Mouse (Mus musculus) left cerebral cortex, postnatal 25 days (tissue): Measurements from ENCODE around the gene Fscn1. TPM values are rescaled to one million over a fixed set of nuclear protein-coding genes. Genes with fewer than 3 reads are reported as not detected.

Experiments
- DNase-seq, 2 experiments: peaks; one replicate each; pipeline ENCODE4 v3.0.0; 2022; ENCODE audit warnings: low spot score in 2 of 2, mixed read lengths in 1 of 2
- intact Hi-C: fragments of 180-260 bp; cut with DNase I; formaldehyde crosslinking; loops from one replicate; pipeline ENCODE4 v1.15.1; 2025
- total RNA-seq, 2 experiments: library from RNA; stranded (reverse); gene quantifications; 2 replicates each; pipeline ENCODE4 v1.2.3; 2021

Fscn1 gene
- total RNA-seq = 100 to 1,000 TPM; 384 to 450 TPM

DNA sequence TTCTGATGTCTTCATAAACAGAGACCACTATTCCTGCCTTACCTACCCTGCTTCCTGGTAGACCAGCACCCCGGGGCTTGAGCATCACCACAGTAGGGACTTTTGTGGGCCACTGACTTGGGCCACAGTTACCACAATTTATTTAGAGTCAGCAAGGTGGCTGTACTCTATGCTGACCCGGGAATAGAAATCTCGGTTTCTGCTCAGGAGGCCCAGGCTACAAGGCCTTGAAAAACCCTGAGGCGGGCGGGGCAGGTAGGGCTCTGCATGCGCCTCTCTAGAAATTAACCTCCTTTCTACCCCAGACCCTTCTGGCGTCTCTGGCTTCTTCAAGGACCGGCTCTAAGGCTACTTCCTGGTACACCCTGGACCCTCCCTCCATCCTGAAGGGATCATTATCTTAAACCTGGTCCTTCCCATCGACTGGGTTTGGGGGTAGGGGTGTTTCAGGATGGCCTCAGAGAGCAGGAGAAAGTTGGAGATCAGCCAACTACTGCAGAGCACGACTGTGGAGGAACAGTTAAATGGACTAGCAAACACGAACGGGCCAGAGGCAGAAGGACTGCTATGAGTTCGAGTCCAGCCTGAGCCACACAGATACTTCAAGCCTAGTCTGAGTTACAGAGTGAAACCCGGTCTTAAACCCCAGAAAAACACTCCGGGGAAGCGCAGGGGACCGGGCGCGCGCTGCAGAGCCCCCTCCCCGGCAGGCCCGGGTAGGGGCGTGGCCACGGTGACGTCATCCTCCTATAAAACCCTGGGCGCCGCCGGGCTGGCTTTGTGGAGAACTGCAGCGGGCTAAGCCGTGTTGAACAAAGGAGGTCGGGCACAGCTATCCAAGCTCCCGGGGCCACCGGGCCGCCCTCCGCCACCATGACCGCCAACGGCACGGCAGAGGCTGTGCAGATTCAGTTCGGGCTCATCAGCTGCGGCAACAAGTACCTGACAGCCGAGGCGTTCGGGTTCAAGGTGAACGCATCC, at the start of gene Fscn1:
Fscn1 (plus strand) TSS at position 768 of the 981 bp plus-strand sequence.
- intact Hi-C loops = loop anchor here (2.0 to 10.0 kb wide), 3 partner anchors 21 to 515 kb away; no protein-coding TSS in a partner anchor
- DNase-seq = peak; percentile 91 to 93

DNA sequence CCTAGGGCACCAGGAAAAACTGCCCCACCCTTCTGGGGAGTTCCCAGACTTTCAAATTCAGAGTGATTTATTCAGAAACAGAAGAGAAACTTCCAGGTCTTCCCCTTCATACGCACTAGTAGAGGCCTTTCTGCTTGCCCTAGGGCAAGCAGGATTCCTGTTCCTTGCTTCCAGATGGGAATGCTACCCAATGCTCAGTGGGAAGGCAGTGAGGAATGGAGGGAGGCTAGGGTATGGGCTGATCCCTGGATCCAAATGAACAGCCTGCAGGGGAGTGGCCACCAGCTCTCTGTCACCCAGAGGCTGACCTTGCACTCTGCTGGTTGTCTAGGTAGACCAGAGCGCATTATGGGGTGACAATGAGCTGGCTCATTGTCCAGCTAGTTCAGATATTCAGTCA, 48.5 kb upstream of the Fscn1 start:
- intact Hi-C loops = no loop called here
- DNase-seq = no peak

DNA sequence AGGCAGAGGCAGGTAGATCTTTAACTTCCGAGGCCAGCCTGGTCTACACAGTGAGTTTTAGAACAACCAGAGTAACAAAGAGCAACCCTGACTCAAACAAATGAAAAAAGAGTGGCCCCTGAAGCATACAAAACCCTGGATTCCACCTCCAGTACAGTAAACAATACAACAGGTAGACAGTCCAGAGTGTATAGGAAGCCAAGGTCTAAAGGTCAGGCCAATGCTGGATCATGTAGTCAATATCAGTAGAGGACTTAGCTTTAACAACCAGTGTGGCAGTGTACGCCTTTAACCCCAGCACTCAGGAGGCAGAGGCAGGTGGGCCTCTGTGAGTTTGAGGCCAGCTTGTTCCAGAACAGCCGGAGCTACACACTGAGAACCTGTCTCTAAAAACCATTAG, 47.8 kb upstream of the Fscn1 start:
- no peak for DNase-seq
- intact Hi-C loops = no loop called here

DNA sequence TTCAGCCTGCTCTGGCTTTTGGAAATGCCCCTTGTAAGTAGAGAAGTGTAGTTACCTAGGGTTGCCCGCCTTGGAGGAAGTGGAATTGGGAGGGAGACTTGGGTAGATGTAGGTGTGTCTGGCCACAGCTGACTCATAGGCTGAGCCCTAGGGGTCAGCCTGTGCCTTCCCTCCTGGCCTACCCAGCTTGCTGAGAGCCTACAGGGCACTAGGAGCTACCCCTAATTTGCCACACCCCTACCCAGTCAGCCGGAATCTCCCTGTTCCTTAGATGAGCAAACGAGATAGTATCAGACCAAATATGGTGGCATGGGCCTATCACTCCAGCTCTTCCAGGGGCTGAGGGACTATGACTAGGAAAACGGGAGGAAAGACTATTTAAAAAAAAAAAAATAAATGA, 47.4 kb upstream of the Fscn1 start:
- intact Hi-C loops = no loop called here
- DNase-seq = no peak

DNA sequence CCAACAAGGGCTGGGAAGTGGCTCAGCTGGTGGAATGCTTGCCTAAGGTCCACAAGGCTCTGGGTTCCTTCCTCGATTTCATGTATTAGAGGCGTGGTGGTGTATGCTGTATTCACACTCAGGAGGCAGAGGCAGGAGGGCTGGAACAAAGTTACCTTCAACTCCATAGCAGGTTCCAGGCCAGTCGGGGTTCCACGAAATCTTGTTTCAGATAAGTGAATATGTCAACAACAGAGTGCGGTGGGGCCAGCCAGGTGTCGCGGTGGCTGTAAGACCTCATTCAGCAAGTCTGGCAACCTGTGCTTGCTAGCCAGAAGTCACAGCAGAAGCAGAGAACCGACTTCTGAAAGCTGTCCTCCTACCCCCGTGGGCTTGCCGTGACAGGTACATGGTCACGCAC, 44.9 kb upstream of the Fscn1 start:
- intact Hi-C loops = no loop called here
- no peak for DNase-seq

DNA sequence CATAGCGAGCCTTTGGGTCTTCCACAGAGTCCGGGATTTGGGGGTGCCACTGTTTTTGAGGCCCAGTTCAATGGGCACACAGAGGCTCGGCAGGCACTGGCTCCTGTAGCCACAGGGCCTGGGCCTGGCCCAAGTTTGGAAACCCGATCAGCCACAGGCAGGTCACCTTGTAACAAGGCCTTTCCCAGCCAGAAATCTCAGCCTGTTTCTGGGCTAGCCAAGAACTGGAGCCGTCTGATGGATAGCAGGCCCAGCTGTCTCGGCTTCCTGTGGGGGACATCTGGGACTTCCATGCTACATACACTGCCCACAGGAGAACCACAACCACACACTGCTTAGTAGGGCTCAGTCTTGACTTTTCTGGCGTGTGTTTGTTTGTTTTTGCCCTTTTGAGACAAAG, 43.5 kb upstream of the Fscn1 start:
- intact Hi-C loops = no loop called here

DNA sequence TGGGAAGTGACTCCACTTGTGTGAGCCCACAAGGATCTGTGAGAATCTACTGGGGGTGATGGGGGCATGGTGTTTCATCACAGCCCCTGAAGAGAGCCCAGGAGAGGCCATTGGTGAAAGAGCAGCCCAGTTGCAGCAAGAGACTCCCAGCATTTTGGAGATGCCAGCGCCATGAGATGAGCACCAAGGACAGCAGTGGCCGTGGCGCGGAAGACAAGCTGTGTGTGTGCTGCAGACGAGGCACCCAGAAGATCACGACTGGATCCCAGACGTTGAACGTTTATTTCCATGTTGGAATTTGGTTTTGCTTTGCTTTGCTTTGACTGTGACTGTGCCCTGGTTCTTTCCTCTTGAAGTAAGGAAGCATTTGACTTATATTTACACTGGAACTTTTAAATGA, 42.7 kb upstream of the Fscn1 start:
- intact Hi-C loops = no loop called here
- no peak for DNase-seq

More for the DNA sequence above, 43.5 kb upstream of the Fscn1 start:
- DNase-seq = no peak

DNA sequence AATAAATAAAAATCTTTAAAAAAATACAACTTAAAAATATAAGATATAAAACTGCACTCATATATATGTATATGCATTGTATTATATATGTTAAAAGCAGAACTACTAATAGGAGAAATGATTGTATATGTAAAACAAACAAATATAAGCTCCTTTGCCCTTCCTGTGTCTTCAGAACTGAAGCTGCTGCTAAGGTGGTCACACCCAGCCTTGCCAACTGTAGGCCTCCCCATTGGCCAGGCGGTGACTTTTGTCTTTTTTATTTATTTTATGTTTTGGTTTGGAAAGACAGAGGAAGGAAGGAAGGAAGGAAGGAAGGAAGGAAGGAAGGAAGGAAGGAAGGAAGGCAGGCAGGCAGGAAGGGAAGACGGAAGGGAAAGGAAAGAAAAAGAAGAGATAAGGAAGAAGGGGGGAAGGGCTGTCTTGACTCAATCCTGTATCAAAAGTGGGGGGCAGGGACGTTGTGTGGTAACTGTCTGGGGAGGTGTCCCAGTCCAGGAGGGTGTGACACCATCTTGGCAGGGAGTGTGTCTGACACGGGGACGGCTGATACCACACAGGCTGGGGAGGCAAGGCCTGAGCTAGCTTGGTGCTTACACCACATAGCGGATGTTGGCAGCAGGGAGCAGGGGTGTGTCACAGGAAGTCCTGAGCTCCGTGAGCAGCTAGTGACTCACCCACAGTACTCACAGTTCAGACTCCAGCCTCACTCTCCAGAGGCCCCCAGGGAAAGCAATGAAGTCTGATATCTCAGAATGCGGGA, 39.7 kb upstream of the Fscn1 start:
- DNase-seq = peak in 1 of 2 experiments; percentile 16

DNA sequence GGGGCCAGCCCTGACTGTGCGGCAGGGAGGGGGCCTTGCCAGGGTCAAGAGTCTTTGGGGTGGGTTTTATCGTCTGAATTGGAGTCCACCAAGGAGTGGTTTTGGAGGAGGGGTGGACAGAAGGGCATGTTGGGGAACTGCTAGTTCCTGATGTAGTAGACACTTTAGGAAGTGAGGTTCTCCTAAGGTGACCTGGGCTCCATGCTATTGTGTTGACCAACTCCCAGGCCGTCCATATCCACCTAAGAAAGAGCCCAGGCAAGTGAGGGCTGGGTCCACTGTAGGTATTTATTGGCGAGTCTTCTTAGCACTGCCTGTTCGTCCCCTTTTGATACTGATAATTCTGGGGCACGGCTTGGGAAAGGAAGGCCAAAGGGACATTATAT, 39.1 kb upstream of the Fscn1 start:
- DNase-seq = no peak
- intact Hi-C loops = no loop called here

More for the DNA sequence above, 39.7 kb upstream of the Fscn1 start:
- intact Hi-C loops = no loop called here

DNA sequence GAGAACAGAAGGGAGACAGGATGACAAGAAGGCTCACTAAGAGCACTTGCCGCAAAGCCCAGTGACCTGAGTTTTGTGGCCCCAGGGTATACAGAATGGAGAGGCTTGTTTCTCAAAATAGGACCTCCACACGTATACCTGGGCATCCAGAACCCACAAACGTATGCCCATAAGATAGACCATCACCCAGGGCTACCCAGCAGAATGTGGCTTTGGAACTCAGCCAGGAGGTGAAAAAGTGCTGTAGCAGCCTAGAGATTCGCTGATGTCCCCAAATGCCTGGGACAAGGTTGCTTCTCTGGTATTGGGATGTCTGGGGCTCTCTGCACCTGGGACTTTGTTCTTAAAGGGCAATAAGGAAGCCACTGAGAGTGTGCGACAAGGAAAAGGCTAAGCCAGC, 37.9 kb upstream of the Fscn1 start:
- intact Hi-C loops = no loop called here
- no peak for DNase-seq

DNA sequence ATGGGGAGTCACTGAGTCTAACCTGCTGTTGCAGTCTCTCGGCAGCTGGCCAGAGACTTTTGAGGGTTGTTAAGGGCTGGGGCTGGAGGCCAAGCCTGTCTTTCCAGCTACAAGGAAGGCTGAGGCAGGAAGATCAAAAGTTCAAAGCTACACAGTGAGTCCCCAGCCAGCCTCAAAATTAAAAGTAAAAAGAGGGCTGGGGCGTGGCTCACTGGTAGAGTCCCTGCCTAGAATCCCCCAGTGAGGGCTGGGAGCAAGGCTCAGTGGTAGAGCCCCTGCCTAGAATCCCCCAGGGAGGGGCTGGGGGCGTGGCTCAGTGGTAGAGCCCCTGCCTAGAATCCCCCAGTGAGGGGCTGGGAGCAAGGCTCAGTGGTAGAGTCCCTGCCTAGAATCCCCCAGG, 36.4 kb upstream of the Fscn1 start:
- DNase-seq = no peak
- intact Hi-C loops = no loop called here

DNA sequence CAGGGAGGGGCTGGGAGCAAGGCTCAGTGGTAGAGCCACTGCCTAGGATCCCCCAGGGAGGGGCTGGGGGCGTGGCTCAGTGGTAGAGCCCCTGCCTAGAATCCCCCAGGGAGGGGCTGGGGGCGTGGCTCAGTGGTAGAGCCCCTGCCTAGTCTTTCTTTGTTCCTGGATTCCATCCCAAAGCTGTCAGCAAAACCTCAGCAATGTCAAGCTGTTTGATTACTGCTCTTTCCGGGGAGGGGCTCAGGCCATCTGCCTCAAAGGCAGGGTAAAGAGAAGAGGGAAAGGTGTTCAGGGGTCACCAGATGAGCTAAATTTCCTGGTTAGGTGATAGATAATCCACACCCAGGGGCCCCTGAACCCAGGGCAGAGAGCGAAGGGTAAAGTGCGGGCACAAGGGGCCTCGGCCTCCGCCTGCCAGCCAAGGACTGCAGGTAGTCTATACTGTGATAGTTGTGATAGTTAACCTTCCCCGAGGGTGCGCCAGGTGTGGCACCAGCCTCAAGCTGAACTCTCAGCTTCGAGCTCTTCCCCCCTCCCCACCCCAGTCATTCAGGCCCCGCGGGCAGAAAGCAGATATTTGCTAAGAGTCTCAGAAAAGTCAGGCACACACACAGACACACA, 35.7 kb upstream of the Fscn1 start:
- intact Hi-C loops = no loop called here
- no peak for DNase-seq

DNA sequence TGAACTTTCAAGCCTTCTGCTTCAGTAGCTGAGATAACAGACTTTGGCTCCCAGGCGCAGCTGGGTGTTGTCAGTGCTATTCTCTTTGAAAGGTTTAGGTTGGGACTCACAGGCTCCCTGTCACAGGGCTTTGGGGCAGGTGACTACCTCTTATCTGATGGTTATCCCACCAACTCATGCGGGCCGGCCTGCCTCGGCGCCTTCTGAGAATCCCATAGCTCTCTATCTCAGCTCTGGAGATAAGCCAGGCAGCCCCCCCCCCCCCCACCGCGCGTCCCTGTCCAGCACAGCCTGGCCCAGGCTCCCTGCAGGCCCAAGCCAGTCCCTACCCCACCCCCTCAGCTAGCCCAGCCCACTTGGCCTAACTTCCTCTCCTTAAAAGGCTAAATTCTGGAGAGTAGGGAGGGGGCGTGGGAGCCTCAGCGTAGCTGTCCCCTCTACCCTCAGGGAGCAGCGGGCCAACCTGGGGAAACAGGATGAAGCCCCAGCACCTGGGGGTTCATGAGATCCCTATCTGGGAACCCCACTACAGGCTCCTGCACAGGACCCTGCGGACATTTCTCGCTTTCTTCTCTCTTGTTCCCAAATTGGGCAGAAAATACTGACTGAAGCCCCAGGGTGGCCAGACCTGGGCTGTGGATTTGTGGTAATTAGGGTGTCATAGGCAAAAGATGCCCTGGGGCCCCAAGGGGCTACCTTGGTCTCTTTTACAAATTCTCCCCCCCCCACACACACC, 33.8 kb upstream of the Fscn1 start:
- DNase-seq = no peak
- intact Hi-C loops = no loop called here

DNA sequence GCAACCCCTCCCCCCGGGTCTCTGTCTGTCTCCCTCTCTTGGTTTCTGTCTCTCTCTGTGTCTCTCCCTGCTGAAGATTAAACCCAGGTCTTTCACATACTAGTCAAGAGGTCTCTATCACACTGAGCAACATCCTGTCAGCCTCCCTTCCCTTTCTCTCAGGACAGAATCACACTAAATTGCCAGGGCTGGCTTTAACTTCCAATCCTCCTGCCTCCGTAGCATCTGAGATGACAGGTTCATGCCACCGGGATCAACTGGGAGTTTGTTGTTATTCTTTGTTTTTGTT, 33.3 kb upstream of the Fscn1 start:
- intact Hi-C loops = no loop called here
- no peak for DNase-seq

DNA sequence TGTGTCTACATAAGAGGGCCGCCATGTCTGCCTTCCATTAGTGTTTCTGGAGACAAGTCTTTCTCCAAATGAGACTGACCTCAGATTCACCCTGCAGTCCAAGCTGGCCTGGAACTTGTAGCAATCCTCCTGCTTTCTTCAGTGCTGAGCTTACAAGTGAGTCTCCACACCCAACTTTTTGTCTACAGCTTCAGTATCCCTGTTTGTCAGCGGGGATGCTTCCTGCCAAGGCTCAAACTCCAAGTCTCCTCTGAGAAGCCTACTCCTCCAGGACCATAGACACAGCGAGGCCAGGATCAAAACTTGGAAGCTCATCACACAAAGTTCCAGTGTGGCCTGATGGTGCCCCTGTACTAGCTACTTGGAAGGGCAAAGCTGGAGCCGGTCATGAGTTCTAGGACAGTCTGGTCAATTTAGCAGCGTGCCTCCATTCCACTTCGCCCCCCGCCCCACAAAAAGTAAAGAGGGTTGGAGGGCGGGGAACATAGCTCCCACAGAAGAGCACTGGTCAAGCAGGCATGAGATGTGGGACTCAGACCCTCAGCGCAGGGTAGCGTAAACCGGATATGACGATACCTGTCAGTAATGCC, 32.7 kb upstream of the Fscn1 start:
- intact Hi-C loops = no loop called here
- DNase-seq = no peak

DNA sequence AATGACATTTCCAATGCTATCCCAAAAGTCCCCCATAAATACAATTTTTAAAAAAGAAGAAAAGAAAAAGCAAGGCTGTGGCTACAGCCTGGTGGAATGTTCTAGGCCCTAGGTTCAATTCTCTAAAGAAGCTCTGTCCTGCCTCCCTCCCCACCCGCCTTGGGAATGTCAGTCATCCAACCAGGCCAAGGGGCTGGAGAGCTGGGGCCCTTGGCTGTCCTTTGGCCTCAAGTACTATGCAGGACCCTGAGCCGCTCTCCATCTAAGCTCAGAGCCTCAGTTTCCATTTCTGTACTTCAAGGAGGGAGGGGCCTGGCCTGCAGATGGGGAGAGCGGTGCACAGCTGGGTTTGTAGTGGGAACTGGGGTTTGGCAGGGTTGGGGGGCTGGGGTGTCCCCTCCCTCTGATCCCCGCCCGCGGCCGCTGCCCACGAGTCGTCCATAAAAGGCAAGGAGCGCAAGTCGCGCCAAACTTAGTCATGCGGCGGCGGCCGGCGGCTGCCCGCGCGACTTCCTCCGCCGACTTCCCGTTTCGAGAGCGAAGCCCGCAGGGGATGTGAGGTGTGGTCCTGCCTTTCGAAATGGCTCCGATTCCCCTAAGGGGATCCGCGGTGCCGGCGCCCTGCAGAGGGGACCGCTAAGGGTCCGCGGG, 31.3 kb upstream of the Fscn1 start:
- DNase-seq = peak; percentile 72 to 85
- intact Hi-C loops = loop anchor here (1.0 kb wide), 1 partner anchor 23 kb away; the partner anchor contains the start of gene Actb

DNA sequence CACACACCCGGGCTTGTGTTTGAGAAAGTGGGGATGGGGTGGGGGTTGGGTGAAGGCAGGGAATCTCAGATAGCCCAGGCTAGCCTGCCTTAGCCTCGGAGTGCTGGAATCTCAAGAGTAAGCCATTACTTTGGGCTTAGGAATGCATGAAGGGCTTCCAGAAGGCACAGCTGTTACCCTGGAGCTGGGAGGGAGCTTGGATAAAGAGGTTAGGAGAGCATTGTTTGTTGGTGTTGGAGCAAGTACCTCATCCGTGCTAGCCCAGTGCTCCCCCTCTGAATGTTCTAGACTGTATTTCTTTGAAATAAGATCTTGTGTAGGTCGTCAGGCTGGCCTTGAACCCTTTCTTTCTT, 30.8 kb upstream of the Fscn1 start:
- intact Hi-C loops = loop anchor here (1.0 kb wide), 1 partner anchor 23 kb away; the partner anchor contains the start of gene Actb
- no peak for DNase-seq

DNA sequence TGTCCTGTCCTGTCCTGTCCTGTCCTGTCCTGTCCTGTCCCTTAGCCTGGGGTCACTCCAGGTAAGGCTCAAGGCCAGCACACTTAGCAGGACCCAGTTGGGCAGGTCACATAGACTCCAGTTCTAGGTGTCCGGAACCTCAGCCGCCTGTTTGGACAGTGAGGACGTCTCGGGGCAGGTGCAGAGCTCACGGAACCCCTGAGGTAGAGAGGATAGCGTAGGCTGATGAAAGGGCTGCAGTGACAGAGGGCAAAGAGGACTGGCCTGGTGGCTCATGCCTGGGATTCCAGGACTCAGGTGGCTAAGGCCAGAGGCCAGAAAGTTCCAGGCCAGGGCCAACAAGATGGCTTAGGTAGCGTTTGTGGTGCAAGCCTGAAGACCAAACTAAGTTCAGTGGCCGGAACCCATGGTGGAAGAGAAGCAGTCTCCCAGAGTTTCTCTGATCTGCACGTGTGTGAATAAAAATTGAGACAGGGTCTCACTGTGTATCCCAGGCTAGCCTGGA, 28.9 kb upstream of the Fscn1 start:
- intact Hi-C loops = loop anchor here (5.0 kb wide), 1 partner anchor 34 kb away; the partner anchor contains the start of gene Fbxl18
- no peak for DNase-seq
